Mouse (Mus musculus) c-Kit-positive CD71-positive TER-119-negative erythroid progenitor cells, embryonic 14.5 days (primary cell): ENCODE data around the gene Pmepa1.

ENCODE experiments used
- DNase-seq: peaks from one replicate; pipeline ENCODE4 v3.0.0-alpha.2; 2013; ENCODE audit warnings: low read depth

The Pmepa1 gene

GRCm38 (mm10) chr2:173276409-173276808, at the start of gene Pmepa1:
Pmepa1 (minus strand) TSS chr2:173276533.
- DNase-seq = no peak

DNA sequence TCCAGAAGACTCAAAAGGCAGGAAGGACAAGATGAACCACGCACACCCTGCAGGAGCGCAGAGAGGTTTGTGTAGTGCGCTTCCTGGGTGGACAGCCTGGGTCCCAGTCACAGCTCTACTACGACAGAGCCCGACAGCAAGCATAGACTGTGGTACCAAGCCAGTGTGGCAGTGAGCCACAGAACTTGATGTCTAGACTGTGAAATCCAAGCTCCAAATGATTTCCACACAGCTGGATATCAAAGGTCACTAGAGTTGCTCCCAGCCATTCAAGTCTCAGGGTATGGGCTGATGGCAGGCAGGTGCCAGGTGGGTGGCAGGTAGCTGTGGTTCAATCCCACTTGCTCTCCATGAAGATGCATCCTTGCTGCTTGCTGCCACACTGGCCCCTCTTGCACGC, 45.4 kb upstream of the Pmepa1 start:
- no peak for DNase-seq

GRCm38 (mm10) chr2:173321194-173321593, 44.9 kb upstream of the Pmepa1 start:
- no peak for DNase-seq

GRCm38 (mm10) chr2:173314291-173314690, 38.0 kb upstream of the Pmepa1 start:
- no peak for DNase-seq

DNA sequence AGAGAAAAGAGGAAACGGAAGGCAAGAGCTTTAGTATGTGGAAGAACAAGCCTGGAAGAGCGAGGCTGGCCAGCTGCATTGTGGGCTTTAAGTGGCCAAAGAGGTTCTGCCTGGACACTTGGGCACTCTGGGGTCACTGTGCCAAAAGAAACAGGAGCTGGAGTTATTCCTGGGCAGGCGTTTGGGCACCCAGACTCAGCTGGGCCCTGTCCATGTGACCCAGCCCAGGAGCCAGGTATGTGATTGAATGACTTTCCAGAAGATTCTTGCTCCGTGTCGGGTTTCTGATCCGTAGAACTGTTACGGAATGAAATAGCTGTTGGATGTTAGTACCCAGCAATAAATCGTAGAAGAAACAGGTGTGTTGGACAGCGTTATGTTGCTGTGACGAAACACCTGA, 32.2 kb upstream of the Pmepa1 start:
- DNase-seq = no peak

DNA sequence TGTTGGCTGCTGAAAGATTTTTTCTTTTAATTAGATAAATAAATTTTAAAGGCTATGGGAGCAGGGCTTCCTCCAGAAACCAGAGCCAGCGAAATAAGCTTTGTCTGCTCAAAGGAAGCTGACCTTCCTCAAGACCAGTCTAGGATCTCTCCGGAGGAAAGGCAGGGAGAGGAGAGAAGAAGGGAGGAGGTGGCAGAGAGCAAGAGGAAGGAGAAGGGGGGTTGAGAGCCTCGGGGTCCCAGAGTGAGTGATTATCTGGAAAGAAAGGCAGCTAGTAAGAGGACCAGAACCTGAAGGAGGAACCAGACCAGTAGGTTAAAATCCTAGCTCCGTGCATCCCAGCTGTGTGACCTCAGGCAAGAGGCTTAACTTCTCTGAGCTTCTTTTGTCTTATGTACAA, 31.7 kb upstream of the Pmepa1 start:
- DNase-seq = no peak

- no peak for DNase-seq
These were observed 31.2 kb upstream of the Pmepa1 start for GRCm38 (mm10) chr2:173307561-173307960.

- DNase-seq = no peak
These were observed 30.6 kb upstream of the Pmepa1 start for GRCm38 (mm10) chr2:173306734-173307525.

- no peak for DNase-seq
These were observed 28.7 kb upstream of the Pmepa1 start for GRCm38 (mm10) chr2:173305011-173305410.

GRCm38 (mm10) chr2:173300663-173301630, 24.6 kb upstream of the Pmepa1 start:
- DNase-seq = no peak

- DNase-seq = no peak
These were observed 20.1 kb upstream of the Pmepa1 start for GRCm38 (mm10) chr2:173296408-173296807.

DNA sequence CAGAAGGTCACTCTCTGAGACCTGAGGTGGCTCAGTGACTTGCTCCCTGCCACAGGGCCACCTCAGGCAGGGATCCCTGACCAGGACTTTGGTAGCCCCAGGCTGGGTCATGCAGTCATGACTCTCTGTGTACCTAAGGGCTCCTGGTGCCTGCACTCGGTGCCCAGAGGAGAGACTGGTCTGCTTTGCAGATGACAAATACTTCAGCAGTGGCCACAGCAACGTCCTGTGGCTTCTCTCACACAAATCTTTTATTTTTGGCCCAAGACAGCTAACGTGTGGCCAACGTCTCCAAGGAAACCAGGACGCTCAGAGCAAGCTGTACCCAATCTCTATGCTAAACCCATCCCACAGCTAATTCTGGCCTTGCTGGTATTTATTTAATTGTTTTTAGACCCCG, 16.7 kb upstream of the Pmepa1 start:
- DNase-seq = no peak

DNA sequence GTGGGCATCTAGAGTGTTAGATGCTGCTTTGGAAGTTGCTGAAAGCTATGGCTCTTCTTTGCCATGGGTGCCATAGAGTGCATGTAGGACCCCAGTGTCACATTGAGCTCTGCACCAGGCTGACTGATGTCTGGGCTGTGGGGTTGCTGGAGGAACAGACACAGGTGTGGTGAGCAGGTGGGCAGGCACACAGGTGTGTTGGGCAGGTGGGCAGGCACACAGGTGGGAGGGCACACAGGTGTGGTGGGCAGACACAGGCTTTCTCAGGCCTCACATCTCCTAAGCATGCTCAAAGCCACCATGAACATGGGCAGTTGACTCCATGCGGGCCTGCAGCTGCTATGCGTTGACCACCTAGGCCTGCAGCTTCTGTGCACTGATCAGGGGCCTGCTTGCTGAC, 16.2 kb upstream of the Pmepa1 start:
- no peak for DNase-seq

DNA sequence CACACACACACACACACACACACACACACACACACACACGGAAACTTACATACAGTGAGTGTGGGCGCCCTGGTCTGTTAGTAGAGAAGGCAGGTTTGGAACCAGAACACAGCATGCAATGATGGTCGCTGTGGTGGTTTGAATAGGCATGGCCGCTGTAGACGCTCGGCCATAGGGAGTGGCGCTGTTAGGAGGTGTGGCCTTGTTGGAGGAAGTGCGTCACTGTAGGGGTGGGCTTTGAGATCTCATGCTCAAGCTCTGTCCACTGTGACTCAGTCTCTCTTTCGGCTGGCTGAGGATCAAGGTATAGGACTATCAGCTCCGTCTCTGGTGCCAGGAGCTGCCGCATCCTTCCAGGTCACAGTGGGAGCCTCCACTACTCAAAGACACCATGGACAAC, 14.6 kb upstream of the Pmepa1 start:
- DNase-seq = no peak

GRCm38 (mm10) chr2:173289928-173290327, 13.6 kb upstream of the Pmepa1 start:
- no peak for DNase-seq

- DNase-seq = no peak
These were observed 9.6 kb upstream of the Pmepa1 start for GRCm38 (mm10) chr2:173285816-173286538.

GRCm38 (mm10) chr2:173284771-173285170, 8.4 kb upstream of the Pmepa1 start:
- no peak for DNase-seq

DNA sequence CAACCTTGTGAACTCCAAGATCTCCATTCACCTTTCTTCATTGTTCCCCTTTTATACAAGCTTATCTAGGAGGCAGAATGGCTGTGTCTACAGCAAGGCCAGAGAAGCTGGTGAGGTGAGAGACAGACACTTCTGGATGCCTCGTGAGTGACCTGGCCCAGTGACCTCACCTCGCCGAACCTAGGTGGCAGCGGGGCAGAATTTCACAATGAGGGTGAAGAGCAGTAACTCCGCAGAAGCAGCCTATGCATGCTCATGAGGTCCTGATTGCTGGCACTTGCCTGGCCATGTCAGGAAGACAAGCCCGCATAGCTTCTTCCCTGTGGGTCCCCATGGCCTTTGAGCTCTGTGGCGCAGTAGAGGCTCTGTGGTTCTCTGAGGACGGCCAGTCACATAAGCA, 5.9 kb upstream of the Pmepa1 start:
- DNase-seq = no peak

DNA sequence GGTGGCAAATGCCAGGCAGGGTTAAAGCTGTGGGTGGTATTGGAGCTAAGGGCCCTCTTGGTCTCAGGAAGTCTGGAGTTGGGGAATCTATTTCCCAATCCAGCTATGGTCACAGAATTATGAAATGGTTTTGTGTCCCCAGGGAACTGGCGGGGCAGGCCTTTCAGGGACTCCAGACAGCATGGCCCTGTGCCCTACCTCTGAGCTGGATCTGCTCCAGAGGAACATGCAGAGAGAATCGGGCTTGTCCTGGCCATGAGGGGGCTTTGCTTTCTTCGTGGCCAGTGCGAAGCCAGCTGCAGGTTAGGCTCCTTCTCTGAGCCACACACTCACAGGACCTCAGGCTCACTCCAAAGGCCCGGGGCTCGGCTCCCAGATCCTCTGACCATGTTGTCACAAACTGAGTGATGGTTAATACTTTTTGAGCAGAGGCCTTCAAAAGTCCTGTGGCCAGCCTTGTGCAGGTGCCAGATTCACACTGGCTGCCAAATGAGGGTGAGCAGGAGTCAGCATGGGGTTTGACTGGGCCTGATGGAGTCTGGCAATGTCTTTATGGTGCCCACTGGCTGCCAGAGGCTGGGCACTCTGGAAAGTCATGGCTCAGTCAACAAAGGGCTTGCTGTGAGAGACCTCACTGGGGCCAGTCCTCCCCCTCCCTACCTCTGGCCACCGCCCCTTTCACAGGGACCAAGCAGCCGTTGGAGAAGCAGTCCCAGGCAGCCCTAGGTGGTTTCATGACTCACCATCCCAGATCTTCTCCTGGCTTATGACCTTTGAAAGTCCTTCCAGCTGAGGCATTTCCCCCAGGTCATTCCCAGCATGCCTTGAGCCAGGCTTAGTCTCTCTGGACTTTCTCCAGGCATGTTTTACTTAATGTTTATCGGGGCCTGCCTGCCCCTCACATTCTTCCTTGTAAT, 4.9 kb upstream of the Pmepa1 start:
- no peak for DNase-seq

DNA sequence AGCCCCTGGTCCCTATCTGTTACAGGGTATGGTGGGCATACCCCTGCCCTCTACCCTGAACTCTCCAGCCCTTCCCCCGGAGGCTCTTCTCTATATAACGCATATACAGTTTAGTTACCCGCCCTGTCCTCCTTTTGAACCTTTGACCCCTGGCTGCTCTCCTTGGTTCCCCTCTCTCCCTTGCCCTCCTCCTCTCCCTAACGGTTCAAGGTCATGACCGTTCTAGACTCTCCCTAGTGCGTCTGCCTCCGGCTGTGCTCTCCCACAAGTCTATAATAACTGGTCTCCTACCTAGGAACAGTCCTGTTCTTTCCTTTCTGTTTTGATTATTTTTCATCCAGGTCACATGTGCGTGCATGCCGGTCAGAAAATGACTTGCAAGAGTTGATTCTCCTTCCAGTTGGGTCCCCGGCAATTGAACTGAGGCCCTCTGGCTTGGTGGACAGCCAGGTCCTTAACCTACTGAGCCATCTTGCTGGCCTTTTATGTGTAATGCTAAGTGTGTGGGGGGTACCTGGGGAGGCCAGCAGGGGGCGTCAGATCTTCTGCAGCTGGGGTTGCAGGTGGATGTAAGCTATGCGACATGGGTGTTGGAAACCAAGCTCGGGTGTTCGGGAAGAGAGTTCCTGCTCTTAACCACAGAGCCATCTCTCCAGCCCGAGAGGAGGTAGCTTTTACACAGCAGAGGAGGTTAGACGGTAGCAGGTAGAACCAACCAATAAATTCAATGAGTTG, 2.7 kb upstream of the Pmepa1 start:
- DNase-seq = no peak

DNA sequence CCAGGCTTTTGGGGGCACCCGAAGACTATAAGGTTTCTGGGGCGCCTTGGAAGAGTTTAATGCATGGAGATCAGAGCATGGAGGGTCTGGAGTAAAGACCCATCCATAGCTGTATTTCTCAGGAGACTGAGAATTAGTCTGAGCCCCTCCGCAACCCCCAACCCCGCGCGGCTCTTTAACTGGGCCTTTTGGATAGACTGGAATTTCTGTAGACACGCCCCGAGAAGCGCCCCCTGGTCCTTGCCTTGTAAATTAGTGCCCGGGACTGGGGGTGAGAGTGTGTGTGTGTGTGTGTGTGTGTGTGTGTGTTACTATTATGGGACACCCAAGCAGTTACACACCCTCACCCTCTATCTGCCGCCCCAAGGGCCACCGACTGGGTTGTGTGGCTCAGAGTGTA, 526 bp upstream of the Pmepa1 start:
- no peak for DNase-seq
